Mouse (Mus musculus) thymus, adult 2 months (tissue): ENCODE results near the gene Rgs6. TPM values are rescaled to one million over a fixed set of nuclear protein-coding genes. Genes with fewer than 3 reads are reported as not detected.

Experiments
- DNase-seq: peaks from one replicate; pipeline ENCODE4 v3.0.0; 2021
- H3K27ac ChIP-seq: fragments of 200-500 bp; 2 replicates; pipeline ENCODE4 v1.5.1; 2012; ENCODE audit warnings: low read length, control low read depth; ENCODE audit not compliant: control insufficient read depth, insufficient read depth
- H3K27me3 ChIP-seq: fragments of 200-500 bp; 2 replicates; pipeline ENCODE4 v1.6.1; 2012; ENCODE audit warnings: mild to moderate bottlenecking, low read length, moderate library complexity, mixed read lengths; ENCODE audit not compliant: control insufficient read depth, insufficient read depth
- H3K36me3 ChIP-seq: fragments of 200-500 bp; 2 replicates; pipeline ENCODE4 v1.6.1; 2012; ENCODE audit warnings: mild to moderate bottlenecking, low read length, moderate library complexity; ENCODE audit not compliant: control insufficient read depth, insufficient read depth
- H3K4me1 ChIP-seq: fragments of 200-500 bp; replicated peaks from 2 replicates; pipeline ENCODE4 v1.6.1; 2012; ENCODE audit warnings: low read length; ENCODE audit not compliant: control insufficient read depth, insufficient read depth
- H3K4me3 ChIP-seq: fragments of 200-500 bp; 2 replicates; pipeline ENCODE4 v1.5.1; 2012; ENCODE audit warnings: mild to moderate bottlenecking, low read length, control low read depth, moderate library complexity; ENCODE audit not compliant: control insufficient read depth, insufficient read depth
- CTCF ChIP-seq: fragments of 200-500 bp; IDR thresholded peaks from 2 replicates; pipeline ENCODE4 v1.5.1; 2012; ENCODE audit warnings: mild to moderate bottlenecking, control low read depth, low read length, moderate library complexity, borderline replicate concordance; ENCODE audit not compliant: control insufficient read depth, poor library complexity, insufficient read depth; ENCODE audit errors: extremely low read depth
- POLR2A ChIP-seq: fragments of 200-500 bp; IDR thresholded peaks from 2 replicates; pipeline ENCODE4 v1.6.1; 2012; ENCODE audit warnings: mild to moderate bottlenecking, low read length, control low read depth, moderate library complexity; ENCODE audit not compliant: control insufficient read depth, poor library complexity, insufficient read depth; ENCODE audit errors: extremely low read depth
- WGBS: fragments of 180-500 bp; shearing (Covaris S2); methylation state at CpG from one replicate; pipeline ENCODE4 v1.1.7; 2018; 5-methylcytosine and 5-hydroxymethylcytosine counted together
- polyA plus RNA-seq: library from polyadenylated mRNA; depleted of rRNA; stranded (reverse); fragments of >200 nt; gene quantifications from 2 replicates; pipeline ENCODE4 v1.2.3, GENCODE M21; 2012

Rgs6 gene
- polyA plus RNA-seq, 1 experiment: 0.46 TPM

DNA sequence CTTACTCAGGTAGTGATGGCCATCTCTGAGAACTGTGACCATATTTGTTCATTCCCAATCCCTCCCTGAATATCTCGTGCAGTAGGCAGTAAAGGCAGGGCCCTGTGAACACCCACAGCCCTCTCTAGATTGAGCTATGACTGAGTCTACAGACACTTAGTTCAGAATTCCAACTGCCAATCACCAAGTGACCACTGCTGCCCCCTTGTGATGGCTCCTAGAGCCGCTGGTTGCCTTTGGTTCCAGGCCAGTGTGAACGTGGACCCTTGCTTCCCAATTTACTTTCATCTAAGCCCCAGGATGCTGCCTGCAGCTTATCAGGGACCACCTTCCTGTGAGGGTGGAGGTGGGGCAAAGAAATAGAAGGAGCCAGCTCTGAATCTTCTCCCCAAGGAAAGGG is 438.9 kb downstream of the Rgs6 start:
- TF ChIP-seq CTCF (no peak), POLR2A (no peak)
- no peaks in the 10 kb centered on the region for H3K4me1 ChIP-seq
- H3K36me3 ChIP-seq: no peaks in the 10 kb centered on the region
- no peak overlapping the region for H3K4me3 ChIP-seq
- WGBS: 70% methylated on average over 3 of the region's 3 CpGs
- H3K27ac ChIP-seq: no peak overlapping the region
- no peaks in the 10 kb centered on the region for H3K27me3 ChIP-seq
- no peak for DNase-seq

DNA sequence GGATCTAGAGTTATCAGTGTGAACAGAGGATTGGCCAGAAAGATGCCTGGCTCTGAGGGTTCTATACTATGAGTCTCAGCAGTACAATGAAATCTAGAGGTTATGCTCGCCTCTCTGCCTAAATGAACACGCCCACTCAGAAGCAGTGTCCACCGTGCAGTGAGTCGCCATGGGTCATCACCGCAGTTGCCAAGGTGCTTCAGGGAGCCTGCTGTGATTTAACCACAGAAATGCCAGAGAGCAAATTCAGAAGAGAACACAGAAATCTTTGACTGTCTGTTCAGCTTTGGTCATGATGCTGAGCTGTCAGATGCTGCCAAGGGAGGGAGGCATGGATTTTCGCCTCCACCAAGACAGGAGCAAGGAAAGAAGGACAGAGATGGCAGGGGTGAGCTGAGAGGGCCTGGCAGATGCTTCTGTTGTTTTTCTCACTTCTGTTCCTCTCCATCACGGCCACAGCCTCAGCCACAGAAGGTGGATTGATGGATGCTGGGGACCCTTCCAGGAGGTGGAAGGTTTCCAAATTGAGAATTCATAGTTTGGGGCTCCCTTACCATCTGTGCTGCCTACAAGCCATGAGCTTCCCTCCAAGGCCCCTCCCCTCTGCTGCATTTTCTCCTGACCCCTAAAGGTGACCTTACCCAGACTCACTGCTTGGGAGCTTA is 445.2 kb downstream of the Rgs6 start:
- TF ChIP-seq CTCF: no peak
- no peak for TF ChIP-seq POLR2A
- WGBS: 90% methylated on average over 7 of the region's 7 CpGs
- Histone ChIP-seq H3K4me1 (no peaks in the 10 kb centered on the region), H3K36me3 (no peaks in the 10 kb centered on the region), H3K27ac (no peak overlapping the region), H3K4me3 (no peak overlapping the region), H3K27me3 (no peaks in the 10 kb centered on the region)
- DNase-seq: no peak

DNA sequence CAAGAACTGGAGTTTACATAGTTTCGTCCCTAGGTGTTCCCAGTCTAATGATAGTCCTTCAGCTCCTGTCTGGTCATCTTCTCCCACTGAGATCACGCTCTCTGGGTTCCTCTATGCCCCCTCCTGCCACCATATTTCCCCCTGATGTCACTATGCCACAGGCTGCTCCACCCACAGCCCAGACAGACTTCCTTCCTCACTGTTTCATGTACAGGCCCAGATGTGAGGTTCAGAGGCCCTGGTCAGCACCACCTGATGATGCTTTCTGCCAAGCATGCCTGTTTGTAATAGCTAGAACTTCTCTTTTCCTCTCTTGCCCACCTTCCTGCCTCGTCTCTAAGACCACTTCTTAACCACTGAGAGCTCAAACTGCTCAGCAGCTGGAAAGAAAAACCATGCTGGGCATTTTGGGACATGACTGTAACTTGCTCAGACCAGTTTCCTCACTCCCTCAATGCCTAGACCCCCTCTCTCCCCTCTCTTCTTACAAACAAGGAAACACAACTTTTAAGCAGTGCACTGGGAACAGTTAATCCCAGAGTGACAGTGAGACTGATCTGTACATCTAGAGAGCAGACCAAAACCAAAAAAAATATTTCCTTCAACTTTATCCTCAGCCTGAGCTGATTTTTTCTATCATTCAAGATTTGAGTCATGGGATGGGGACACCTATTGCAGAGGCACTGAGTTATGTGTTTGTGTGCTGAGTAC is 446.9 kb downstream of the Rgs6 start:
- Histone ChIP-seq H3K36me3 (no peaks in the 10 kb centered on the region), H3K4me1 (no peaks in the 10 kb centered on the region), H3K27ac (no peak overlapping the region), H3K27me3 (no peaks in the 10 kb centered on the region), H3K4me3 (no peak overlapping the region)
- TF ChIP-seq POLR2A (no peak), CTCF (no peak)
- WGBS: 31% methylated on average over 3 of the region's 3 CpGs
- no peak for DNase-seq

DNA sequence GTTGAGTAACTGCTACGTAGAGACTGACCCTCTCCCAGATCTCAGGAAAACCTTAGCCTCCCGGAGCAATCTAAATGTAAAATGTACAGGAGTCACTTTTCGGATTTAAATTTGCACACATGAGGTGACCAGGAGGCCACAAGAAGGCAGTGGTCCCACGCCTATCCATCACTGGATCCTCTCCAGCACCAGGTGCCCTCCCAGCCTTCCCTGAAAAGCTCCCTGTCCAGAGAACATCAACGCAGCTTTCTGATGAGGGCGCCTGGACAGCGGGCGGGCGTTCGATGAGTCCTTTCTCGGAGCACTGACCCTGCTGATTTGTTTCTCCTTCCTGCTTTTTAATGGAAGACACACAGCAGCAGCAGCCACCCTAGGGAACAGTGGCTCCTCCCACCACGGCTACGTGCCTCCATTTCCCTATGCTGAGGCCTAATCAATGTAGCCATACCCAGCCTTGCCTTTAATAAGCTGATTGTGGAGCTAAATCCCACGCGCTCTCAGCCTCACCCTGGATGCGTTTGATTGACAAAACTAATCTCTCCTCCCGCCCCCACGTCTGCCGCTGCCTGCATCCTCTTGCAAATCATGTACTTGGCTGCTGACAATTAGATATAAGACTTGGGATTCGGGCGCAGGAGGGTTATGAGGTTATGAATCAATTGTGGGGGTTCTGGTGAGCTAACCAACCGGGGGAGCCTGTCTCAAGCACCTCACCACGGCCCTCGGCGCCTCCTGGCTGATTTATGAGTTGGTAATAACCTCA is 449.9 kb downstream of the Rgs6 start:
- TF ChIP-seq CTCF (no peak), POLR2A (no peak)
- no peak overlapping the region for H3K27ac ChIP-seq
- no peaks in the 10 kb centered on the region for H3K4me1 ChIP-seq
- H3K36me3 ChIP-seq: no peaks in the 10 kb centered on the region
- DNase-seq: no peak
- no peaks in the 10 kb centered on the region for H3K27me3 ChIP-seq
- no peak overlapping the region for H3K4me3 ChIP-seq
- WGBS: 92% methylated on average over 25 of the region's 25 CpGs

DNA sequence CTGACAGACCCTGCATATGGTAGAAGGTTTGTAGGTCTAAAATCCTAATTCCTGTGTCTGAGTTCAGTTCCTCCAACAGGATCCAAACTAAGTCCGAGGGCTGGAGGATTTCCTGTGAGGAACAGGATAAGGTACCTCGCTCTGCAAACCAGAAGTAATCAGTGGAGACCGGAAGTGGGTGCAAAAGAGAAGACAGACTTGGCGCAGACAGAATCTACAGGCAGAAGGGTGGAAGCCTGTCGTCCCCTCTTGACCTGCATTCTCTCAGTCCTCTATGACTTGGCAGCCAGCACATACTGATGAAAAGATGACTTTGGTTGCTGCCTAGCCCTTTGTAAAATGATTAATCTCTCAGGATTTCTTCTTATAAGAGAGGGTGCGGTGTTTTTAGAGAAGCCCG is 450.7 kb downstream of the Rgs6 start:
- Histone ChIP-seq H3K36me3 (no peaks in the 10 kb centered on the region), H3K27ac (no peak overlapping the region), H3K4me1 (no peaks in the 10 kb centered on the region), H3K27me3 (no peaks in the 10 kb centered on the region), H3K4me3 (no peak overlapping the region)
- WGBS: 48% methylated on average over 7 of the region's 7 CpGs
- no peak for DNase-seq
- no peak for TF ChIP-seq CTCF

DNA sequence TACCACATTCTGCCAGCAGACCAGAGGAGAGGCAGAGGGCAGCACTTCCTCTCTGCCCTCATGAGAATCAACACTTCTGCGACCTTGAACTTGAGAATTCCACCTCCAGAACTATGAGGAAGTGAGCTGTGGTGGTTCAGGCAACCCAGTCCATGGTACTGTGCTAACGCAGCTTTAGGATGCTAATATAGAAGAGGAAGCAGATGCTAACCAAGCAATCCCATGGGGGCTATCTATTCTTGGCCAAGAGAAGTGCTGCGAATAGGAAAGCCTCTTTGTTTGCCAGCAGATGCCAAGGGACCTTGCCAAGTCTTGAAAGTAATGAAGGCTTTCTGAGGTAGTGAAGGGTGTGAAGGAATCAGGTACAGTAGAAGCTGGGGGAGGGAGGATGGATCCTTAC is 451.8 kb downstream of the Rgs6 start:
- TF ChIP-seq POLR2A (no peak), CTCF (no peak)
- no peaks in the 10 kb centered on the region for H3K27me3 ChIP-seq
- no peak for DNase-seq
- WGBS: 5% methylated on average over 3 of the region's 3 CpGs
- no peaks in the 10 kb centered on the region for H3K36me3 ChIP-seq
- no peak overlapping the region for H3K27ac ChIP-seq
- H3K4me3 ChIP-seq: no peak overlapping the region
- no peaks in the 10 kb centered on the region for H3K4me1 ChIP-seq
